Mouse (Mus musculus) erythroid progenitor cell, adult 5-6 weeks (primary cell): ENCODE data around the gene Krt83. TPM values are rescaled to one million over a fixed set of nuclear protein-coding genes. Genes with fewer than 3 reads are reported as not detected.
"Not testable (repeated sequence)": the region's sequence is repeated elsewhere in the genome, so short reads cannot be mapped to it uniquely, and the experiment has no call there.

ENCODE experiments used
- ATAC-seq: replicated peaks from 2 replicates; pipeline ENCODE4 v1.8.0; 2016; ENCODE audit warnings: moderate number of reproducible peaks, mild to moderate bottlenecking, moderate TSS enrichment, inconsistent platforms; ENCODE audit not compliant: poor library complexity, low FRiP score, severe bottlenecking
- total RNA-seq, 2 experiments: library from RNA; stranded (forward) in 1 of 2; stranded (reverse) in 1 of 2; fragments of 150-400 nt in 1 of 2; fragments of 186-747, 209-891 nt in 1 of 2; gene quantifications; 2 replicates each; pipeline versions ENCODE4 v1.2.3 to v1.2.4; 2015 to 2017; ENCODE audit warnings: low replicate concordance in 2 of 2

Krt83 gene
- total RNA-seq (2015; ENCODE audit: low replicate concordance) (not detected in 2 replicates), total RNA-seq (2017; ENCODE audit: low replicate concordance) (not detected in 2 replicates)

- no peak for ATAC-seq
Measured at GRCm38 (mm10) chr15:101491431-101491830, at the start of gene Krt83. Gene Krt83, minus strand, starts transcription at chr15:101491512.

GRCm38 (mm10) chr15:101538580-101538900 is 47.2 kb upstream of the Krt83 start:
- ATAC-seq, result no peak

- ATAC-seq, result no peak
Measured at GRCm38 (mm10) chr15:101537864-101538579, 46.7 kb upstream of the Krt83 start.

GRCm38 (mm10) chr15:101536054-101536850 is 44.9 kb upstream of the Krt83 start:
- ATAC-seq, result no peak

- ATAC-seq, result no peak
Measured at GRCm38 (mm10) chr15:101532720-101533119, 41.4 kb upstream of the Krt83 start, which contains the start of gene Krt84. Gene Krt84, minus strand, starts transcription at chr15:101532820.

GRCm38 (mm10) chr15:101522556-101523232 is 31.4 kb upstream of the Krt83 start:
- ATAC-seq, result no peak

GRCm38 (mm10) chr15:101519792-101520191 is 28.5 kb upstream of the Krt83 start:
- ATAC-seq, result no peak

- not testable (repeated sequence) for ATAC-seq
Measured at GRCm38 (mm10) chr15:101517161-101517560, 25.8 kb upstream of the Krt83 start, which contains the start of gene Gm49425. Gene Gm49425, minus strand, starts transcription at chr15:101517261.

GRCm38 (mm10) chr15:101508247-101508646 is 16.9 kb upstream of the Krt83 start:
- no peak for ATAC-seq

GRCm38 (mm10) chr15:101506896-101507758 is 15.8 kb upstream of the Krt83 start:
- no peak for ATAC-seq

GRCm38 (mm10) chr15:101497181-101497580 is 5.9 kb upstream of the Krt83 start:
- no peak for ATAC-seq

- no peak for ATAC-seq
Measured at GRCm38 (mm10) chr15:101495266-101495665, 4.0 kb upstream of the Krt83 start.

GRCm38 (mm10) chr15:101494203-101494602 is 2.9 kb upstream of the Krt83 start:
- ATAC-seq, result no peak

GRCm38 (mm10) chr15:101493713-101494112 is 2.4 kb upstream of the Krt83 start:
- ATAC-seq, result no peak

GRCm38 (mm10) chr15:101492718-101493117 is 1.4 kb upstream of the Krt83 start:
- ATAC-seq, result no peak

- no peak for ATAC-seq
Measured at GRCm38 (mm10) chr15:101485911-101486635, 5.2 kb downstream of the Krt83 start.

GRCm38 (mm10) chr15:101484939-101485338 is 6.4 kb downstream of the Krt83 start:
- ATAC-seq, result no peak

GRCm38 (mm10) chr15:101483646-101484045 is 7.7 kb downstream of the Krt83 start:
- no peak for ATAC-seq

- no peak for ATAC-seq
Measured at GRCm38 (mm10) chr15:101482056-101482455, 9.3 kb downstream of the Krt83 start.
